Mouse (Mus musculus) testis, adult 2 months (tissue): ENCODE measurements at regions not wholly inside any gene's neighbourhood (a gene's known extent, or its start where the extent isn't known, plus 50 kb on each side); places are given as distances from the start of the nearest gene placed in this dataset.

Experiments
- H3K27ac ChIP-seq: fragments of 200-500 bp; 2 replicates; pipeline ENCODE4 v1.5.1; 2012; ENCODE audit warnings: low read depth, low read length; ENCODE audit not compliant: control insufficient read depth, insufficient read depth
- H3K27me3 ChIP-seq: fragments of 200-500 bp; 2 replicates; pipeline ENCODE4 v1.6.1; 2012; ENCODE audit warnings: mild to moderate bottlenecking, low read length, moderate library complexity; ENCODE audit not compliant: control insufficient read depth, insufficient read depth
- H3K36me3 ChIP-seq: fragments of 200-500 bp; 2 replicates; pipeline ENCODE4 v1.6.1; 2012; ENCODE audit warnings: mild to moderate bottlenecking, low read length; ENCODE audit not compliant: control insufficient read depth, insufficient read depth
- H3K4me1 ChIP-seq: fragments of 200-500 bp; 2 replicates; pipeline ENCODE4 v1.6.1; 2012; ENCODE audit warnings: low read length; ENCODE audit not compliant: control insufficient read depth, insufficient read depth
- H3K4me3 ChIP-seq: fragments of 200-500 bp; 2 replicates; pipeline ENCODE4 v1.5.1; 2012; ENCODE audit warnings: low read depth, mild to moderate bottlenecking, low read length, moderate library complexity, mixed read lengths; ENCODE audit not compliant: control insufficient read depth
- CTCF ChIP-seq: fragments of 200-500 bp; IDR thresholded peaks from 2 replicates; pipeline ENCODE4 v1.5.1; 2012; ENCODE audit warnings: low read depth, mild to moderate bottlenecking, inconsistent platforms, low read length, moderate library complexity; ENCODE audit not compliant: control insufficient read depth, insufficient read depth, insufficient replicate concordance
- POLR2A ChIP-seq: fragments of 200-500 bp; IDR thresholded peaks from 2 replicates; pipeline ENCODE4 v1.6.1; 2012; ENCODE audit warnings: low read depth, mild to moderate bottlenecking, inconsistent platforms, low read length, moderate library complexity; ENCODE audit not compliant: control insufficient read depth

DNA sequence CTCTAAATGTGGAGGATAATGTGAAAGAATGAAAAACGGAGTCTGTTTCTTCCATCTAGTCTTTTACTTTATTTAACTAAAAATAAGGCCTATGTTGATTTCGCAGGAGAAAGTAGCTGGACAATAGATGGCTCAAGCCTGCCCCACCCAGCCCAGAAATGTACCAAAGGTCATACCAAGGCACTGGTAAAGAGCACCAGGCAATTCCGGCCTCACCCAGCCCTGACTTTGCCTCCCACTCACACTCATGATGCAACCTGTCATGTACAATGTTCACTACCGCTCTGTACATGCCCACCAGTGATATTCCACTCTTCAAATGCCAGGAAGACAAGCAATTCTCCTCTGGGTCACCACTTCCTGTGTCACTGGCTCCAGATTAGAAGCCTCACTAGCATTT is 564.9 kb downstream of the Insc start:
- no peaks in the 10 kb centered on the region for H3K27me3 ChIP-seq
- no peak overlapping the region for H3K4me3 ChIP-seq
- TF ChIP-seq POLR2A = no peak
- no peak for TF ChIP-seq CTCF
- no peaks in the 10 kb centered on the region for H3K36me3 ChIP-seq
- H3K27ac ChIP-seq = no peak overlapping the region
- no peaks in the 10 kb centered on the region for H3K4me1 ChIP-seq

DNA sequence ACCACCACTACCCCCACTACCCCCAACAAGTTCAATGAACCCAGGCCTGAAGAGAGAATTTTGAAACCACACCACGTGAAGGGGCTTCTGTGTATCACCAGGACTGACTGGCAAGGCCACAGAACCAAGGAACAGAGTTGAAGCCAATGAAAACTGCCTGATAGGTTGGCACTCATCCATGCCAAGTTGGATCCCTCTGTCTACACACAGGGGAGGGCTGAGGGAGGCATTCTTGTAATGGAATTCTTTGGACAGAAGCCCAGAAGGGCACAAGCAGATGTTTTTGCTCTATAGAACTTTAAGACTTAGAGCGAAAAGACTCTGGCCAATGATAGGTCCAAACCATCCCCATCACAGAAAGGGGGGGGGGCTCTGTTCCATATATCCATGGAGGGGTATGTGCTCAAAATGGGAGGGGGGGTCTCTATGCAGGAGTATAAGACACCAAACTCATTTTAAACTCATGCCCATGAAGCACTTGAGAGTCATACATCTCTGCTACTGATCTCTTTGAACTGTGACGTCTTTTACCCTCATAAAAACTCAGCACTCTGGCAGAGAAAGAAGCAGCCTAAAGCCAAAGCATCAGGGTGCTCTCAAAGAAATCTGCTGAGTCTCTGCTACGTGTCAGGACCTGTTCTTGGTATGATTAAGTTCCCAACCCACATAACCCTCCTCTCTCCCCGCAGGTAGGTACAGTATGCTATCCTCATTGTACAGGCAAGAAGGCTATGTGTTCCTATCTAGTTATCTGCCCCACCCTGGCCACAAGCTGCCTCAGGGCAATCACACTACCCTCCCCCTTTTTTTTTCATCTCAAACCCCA is 567.1 kb downstream of the Insc start:
- Histone ChIP-seq H3K4me3 (no peak overlapping the region), H3K4me1 (no peaks in the 10 kb centered on the region), H3K27ac (no peak overlapping the region; the same call in 1 of the 2 replicates), H3K36me3 (no peaks in the 10 kb centered on the region), H3K27me3 (no peaks in the 10 kb centered on the region)
- TF ChIP-seq POLR2A (no peak), CTCF (no peak)

DNA sequence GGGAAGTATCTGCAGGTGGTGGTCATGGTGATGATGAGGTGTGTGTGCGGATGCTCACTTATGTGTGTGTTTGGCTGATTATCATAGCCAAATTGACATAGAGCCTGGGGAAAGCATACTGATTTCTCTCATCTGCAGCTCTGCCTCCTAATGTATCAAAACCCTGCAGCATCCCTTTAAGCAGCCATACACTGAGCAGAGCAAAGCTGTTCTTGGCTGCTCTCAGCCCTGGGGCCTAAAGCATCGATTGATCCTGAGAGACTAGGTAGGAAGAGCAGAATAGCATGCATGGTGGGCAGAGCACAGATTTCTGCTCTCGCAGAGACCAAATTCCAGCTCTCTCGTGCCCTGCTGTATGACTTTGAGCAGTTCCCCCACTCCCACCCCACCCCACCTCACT is 576.0 kb downstream of the Insc start:
- Histone ChIP-seq H3K27ac (no peak overlapping the region), H3K27me3 (no peaks in the 10 kb centered on the region), H3K4me3 (no peak overlapping the region), H3K4me1 (no peaks in the 10 kb centered on the region), H3K36me3 (no peaks in the 10 kb centered on the region)
- TF ChIP-seq POLR2A (no peak), CTCF (no peak)

DNA sequence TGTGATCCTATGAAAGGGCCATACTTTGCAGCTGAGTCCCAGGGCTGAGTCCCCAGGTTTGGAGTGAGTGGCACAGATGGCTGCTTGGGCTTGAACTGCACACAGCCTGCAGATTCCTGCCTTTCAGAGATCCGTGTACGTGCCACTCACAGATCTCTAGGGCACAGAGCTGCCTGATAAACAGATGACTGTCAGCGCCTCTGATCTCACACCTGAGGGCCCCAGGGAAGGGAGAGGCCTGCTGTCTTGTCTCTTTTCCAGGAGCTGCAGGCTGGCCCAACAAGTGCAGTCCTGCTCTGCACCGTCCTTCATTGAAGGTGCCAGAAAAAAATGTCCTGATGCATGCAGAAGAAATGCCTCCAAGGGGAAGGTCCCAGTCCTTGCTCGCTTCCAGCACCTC is 579.5 kb downstream of the Insc start:
- Histone ChIP-seq H3K4me3 (no peak overlapping the region), H3K27ac (no peak overlapping the region), H3K36me3 (no peaks in the 10 kb centered on the region), H3K27me3 (no peaks in the 10 kb centered on the region), H3K4me1 (no peaks in the 10 kb centered on the region)
- TF ChIP-seq POLR2A = no peak
- TF ChIP-seq CTCF = no peak

DNA sequence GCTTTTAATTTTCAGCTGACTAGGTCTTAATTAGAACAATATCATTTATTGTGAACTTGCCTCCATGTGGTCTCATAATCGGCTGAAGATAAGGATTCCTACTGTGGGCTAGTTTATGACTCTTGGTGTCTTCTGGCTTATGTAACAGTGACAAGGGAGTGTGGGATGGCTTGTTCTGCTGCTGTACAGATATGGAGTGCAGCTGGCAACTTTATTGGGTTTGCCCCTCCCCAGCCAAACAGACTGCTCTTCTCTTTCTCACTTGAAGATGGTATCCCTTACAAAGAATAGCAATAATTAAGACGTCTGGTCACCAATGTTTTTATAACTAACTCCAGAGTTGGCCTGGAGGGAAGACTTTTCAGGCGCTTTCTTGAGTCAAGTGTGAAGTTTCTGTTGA is 584.8 kb downstream of the Insc start:
- Histone ChIP-seq H3K36me3 (no peaks in the 10 kb centered on the region), H3K4me1 (no peaks in the 10 kb centered on the region), H3K4me3 (no peak overlapping the region), H3K27ac (no peak overlapping the region), H3K27me3 (no peaks in the 10 kb centered on the region)
- TF ChIP-seq POLR2A (no peak), CTCF (no peak)

DNA sequence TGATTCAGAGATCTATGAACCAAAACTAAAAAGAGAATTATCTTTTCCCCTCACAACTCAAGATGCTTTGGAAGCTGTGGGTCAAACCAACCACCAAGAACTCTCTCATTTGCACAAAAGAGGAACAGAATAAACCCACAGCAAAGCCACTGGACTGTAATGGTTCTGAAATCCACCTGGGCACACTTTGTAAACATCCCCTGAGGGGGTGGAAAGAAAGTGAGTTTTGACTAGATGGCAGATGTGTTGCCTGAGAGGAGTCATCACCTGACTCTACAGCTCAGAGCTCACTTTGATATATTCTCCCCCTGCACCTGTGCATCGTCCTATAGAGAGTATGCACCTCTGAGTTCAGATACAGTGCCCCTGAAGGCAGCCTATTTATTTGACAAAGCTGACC is 588.2 kb downstream of the Insc start:
- H3K27ac ChIP-seq = no peak overlapping the region
- H3K4me3 ChIP-seq = no peak overlapping the region
- TF ChIP-seq CTCF = no peak
- TF ChIP-seq POLR2A = no peak
- no peaks in the 10 kb centered on the region for H3K36me3 ChIP-seq
- no peaks in the 10 kb centered on the region for H3K27me3 ChIP-seq
- no peaks in the 10 kb centered on the region for H3K4me1 ChIP-seq

DNA sequence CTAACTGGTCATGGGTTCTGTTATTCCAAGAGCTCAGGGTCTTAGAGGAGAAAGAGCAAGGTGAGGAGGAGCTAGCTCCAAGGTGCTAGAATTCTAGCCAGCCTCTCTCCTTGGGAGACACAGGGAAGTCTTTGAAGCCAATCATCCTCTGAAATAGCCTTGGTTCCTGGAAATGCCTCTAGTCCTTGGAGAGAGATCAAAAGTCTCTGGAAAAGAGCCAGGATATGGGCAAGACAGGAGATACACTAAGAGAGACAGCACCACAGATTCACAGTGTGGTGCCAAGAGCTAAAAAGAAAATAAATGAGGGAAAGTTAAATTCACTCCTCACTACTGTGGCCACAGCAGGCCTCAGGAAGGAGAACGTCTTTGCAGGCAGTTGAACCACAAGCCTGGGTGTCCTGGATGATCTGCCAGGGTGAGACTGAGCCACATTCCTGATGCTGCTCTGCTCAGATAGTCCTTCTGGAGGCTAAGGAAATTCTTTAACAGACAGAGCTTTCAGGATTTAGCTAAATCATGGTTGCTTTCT is 589.6 kb downstream of the Insc start:
- Histone ChIP-seq H3K27ac (no peak overlapping the region), H3K36me3 (no peaks in the 10 kb centered on the region), H3K4me3 (no peak overlapping the region), H3K27me3 (no peaks in the 10 kb centered on the region), H3K4me1 (no peaks in the 10 kb centered on the region)
- TF ChIP-seq POLR2A (no peak), CTCF (no peak)
